Mouse (Mus musculus): ENCODE measurements around the gene Crisp1.

DNA sequence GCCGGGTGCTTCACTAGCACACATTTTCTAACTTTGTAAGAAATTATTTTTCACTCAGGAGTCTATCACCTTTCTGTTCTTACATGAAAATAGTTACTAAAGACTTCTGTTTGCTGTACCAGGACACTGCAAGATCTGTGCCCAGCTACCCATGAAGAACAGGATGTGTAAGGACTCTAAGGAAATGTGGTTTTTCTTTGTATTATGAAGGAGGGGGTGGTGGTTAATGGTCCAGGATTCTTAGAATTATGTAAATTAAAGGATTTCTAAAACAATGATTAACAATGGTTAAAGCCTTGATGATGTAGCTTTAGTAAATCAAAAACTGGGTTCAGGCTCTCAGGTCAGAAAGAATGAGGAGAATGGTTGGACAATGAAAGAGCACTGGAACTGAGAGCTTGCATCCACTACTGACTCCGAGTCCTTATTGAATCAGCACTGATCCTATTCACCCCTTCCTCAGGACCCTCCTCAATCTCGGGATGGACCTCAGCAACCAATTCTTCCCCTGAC is 23.5 kb upstream of the Crisp1 start:
- no peak for TF ChIP-seq POLR2A (IDR thresholded peaks at IDR 0.05; ENCODE audit: low read depth, low read length)
- no peak for TF ChIP-seq CTCF (IDR thresholded peaks at IDR 0.05; ENCODE audit: borderline replicate concordance, insufficient read depth, low read length)
